Mouse (Mus musculus): ENCODE measurements around the gene Hinfp. TPM values are rescaled to one million over a fixed set of nuclear protein-coding genes. Genes with fewer than 3 reads are reported as not detected.

The Hinfp gene
- total and polyA plus RNA-seq, 2 experiments from 2014 or later: 14.8 to 38.6 TPM

DNA sequence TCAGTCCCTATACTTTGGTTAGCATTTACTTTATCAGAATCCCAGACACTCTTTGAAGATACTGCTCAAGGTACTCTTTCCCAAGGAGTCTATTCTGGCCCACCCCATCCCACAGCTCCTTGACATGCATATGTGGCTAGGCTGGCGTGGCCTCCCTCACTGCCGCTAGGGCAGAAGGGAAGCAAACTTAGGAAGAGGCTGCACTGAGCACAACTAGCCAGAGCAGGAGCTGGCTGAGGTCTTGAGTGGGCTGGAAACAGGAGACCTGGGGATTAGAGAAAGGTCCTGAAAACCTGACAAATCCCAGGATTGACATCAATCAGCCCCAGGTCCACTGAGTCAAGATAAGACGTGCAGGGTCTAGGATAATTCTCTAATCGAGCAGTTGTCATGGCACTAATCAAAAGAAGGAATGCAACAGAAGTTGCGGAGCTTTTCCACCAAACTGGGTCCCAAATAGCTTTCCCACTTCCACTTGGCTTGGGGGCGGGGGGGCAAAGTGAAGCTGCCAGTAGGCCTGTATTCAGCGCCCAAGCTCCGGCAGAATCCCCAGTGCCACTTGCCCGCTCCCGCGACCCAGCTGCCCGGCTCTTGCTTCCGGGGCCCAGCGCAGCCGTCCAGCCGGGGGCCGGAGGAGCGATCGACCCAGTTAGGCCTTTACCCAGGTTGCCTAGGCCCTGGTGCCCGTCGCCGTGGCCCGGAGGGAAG, 38.0 kb downstream of the Hinfp start:
- Histone ChIP-seq H3K4me1 (ENCODE audit: insufficient read depth, low read length) (peaks cover 6% of the 10 kb centered on the region), H3K27ac (peak overlapping the region; percentile 82), H3K4me2 (ENCODE audit: low read depth, low read length) (peak overlapping the region; percentile 57), H3K4me3 (ENCODE audit: low read length) (peak overlapping the region; percentile 40), H3K9ac (replicated peaks; ENCODE audit: low read length) (peak overlapping the region; percentile 71), H3K9me3 (ENCODE audit: low read length) (no peaks in the 10 kb centered on the region), H3K27me3 (ENCODE audit: insufficient read depth, low read length) (no peaks in the 10 kb centered on the region), H3K36me3 (ENCODE audit: insufficient read depth, low read length) (no peaks in the 10 kb centered on the region)
- TF ChIP-seq CTCF (IDR thresholded peaks at IDR 0.05; ENCODE audit: low read depth): peak; percentile 24; the same call in 1 of the 2 replicates
- WGBS: 7% methylated on average over 21 of the region's 23 CpGs
- no peak for DNase-seq (ENCODE audit: low spot score)
- ATAC-seq: no peak; the same call in 1 of the 2 replicates

DNA sequence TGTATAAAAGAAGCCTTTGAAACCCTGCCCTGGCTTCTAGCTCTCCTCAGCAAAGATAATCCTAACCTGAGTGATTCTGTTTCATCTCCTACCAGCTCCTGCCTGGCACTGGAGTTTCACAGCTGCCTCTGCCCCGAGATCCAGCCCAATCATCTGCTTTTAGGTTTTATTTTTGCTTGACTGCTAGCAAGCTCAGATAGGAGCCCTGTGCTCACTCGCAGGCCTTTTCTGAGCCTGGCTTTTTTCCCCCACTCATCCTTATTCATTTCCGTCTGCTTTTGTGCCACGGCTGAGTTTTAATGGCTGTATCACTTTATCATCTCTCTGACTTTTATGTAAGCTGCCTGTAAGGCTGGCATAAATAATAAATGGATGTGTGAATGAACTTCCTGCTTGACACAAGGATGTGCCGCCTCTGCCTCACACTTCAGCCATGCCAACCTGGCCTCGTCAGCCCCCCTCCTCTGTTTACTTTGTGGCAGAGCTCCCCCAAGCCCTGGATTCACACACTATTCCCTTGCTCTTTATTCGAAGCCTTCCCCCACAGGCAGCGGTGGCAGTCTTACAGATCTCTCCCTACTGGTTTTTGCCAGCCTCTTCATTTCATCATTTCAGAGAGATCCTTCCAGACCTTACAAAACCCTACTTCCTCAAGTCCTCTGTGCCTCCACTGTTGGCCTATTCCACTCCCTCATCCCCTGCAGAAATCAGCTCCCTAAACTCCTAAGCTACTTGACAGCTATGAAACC, 38.8 kb downstream of the Hinfp start:
- Histone ChIP-seq H3K27ac (peak overlapping the region; percentile 82; the same call in 1 of the 2 replicates), H3K9ac (replicated peaks; ENCODE audit: low read length) (peak overlapping the region; percentile 71; the same call in 1 of the 2 replicates), H3K4me3 (ENCODE audit: low read length) (no peak overlapping the region), H3K4me2 (ENCODE audit: low read depth, low read length) (no peak overlapping the region), H3K4me1 (ENCODE audit: insufficient read depth, low read length) (peaks cover 6% of the 10 kb centered on the region), H3K36me3 (ENCODE audit: insufficient read depth, low read length) (no peaks in the 10 kb centered on the region), H3K27me3 (ENCODE audit: insufficient read depth, low read length) (no peaks in the 10 kb centered on the region), H3K9me3 (ENCODE audit: low read length) (no peaks in the 10 kb centered on the region)
- no peak for TF ChIP-seq CTCF (IDR thresholded peaks at IDR 0.05; ENCODE audit: low read depth)
- DNase-seq (ENCODE audit: low spot score) (no peak), ATAC-seq (no peak)
- 39% methylated on average over 8 of the region's 8 CpGs for WGBS

DNA sequence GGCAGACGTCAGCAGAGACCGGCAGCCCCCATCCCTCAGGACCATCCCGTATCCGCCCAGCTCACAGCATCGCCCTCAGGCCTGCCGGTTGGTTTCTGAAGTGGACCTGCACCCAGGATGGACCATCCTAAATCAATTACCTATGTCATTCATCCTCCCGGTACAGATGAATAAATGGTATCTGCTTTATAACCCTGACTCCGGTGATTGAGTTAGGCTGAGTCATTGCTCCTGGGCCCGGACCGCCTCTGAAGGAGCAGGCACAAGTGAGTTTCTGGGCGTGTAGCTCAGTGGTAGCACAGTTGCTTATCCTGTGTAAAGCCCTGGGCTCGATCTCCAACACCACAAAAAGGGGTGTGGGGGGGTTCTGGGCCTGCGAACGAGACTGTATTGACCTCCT, 44.1 kb downstream of the Hinfp start:
- no peak for TF ChIP-seq CTCF (IDR thresholded peaks at IDR 0.05; ENCODE audit: low read depth)
- DNase-seq (ENCODE audit: low spot score) (no peak), ATAC-seq (no peak)
- H3K27me3 ChIP-seq (ENCODE audit: insufficient read depth, low read length): no peaks in the 10 kb centered on the region
- H3K36me3 ChIP-seq (ENCODE audit: insufficient read depth, low read length): no peaks in the 10 kb centered on the region
- no peak overlapping the region for H3K9ac ChIP-seq (replicated peaks; ENCODE audit: low read length)
- no peak overlapping the region for H3K4me2 ChIP-seq (ENCODE audit: low read depth, low read length)
- no peak overlapping the region for H3K27ac ChIP-seq
- no peak overlapping the region for H3K4me3 ChIP-seq (ENCODE audit: low read length)
- no peaks in the 10 kb centered on the region for H3K9me3 ChIP-seq (ENCODE audit: low read length)
- WGBS: 84% methylated on average over 14 of the region's 14 CpGs
- no peaks in the 10 kb centered on the region for H3K4me1 ChIP-seq (ENCODE audit: insufficient read depth, low read length)

DNA sequence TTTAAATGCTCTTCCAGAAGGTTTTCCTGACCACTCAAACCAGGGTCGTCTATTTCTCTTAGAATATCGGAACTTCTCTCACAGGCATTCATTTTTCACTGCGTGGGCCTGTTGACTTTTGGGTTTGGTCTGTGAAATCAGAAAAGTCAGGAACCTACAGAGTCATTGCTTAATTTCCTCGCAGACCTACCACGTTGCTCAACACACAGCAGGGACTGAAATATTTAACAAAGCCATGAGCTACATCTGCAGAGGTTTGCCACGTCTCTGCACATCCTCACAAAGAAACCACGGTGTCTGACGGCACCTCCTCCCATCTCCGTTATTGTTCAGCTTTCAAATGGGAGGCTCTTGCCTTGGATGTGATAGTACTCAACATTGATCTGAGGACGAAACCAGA, 46.5 kb downstream of the Hinfp start:
- Histone ChIP-seq H3K9ac (replicated peaks; ENCODE audit: low read length) (no peak overlapping the region), H3K4me2 (ENCODE audit: low read depth, low read length) (no peak overlapping the region), H3K27ac (no peak overlapping the region), H3K36me3 (ENCODE audit: insufficient read depth, low read length) (no peaks in the 10 kb centered on the region), H3K4me3 (ENCODE audit: low read length) (no peak overlapping the region), H3K9me3 (ENCODE audit: low read length) (no peaks in the 10 kb centered on the region), H3K27me3 (ENCODE audit: insufficient read depth, low read length) (no peaks in the 10 kb centered on the region), H3K4me1 (ENCODE audit: insufficient read depth, low read length) (peaks cover 12% of the 10 kb centered on the region)
- DNase-seq (ENCODE audit: low spot score) (no peak), ATAC-seq (no peak)
- no peak for TF ChIP-seq CTCF (IDR thresholded peaks at IDR 0.05; ENCODE audit: low read depth)
- 64% methylated on average over 10 of the region's 10 CpGs for WGBS

DNA sequence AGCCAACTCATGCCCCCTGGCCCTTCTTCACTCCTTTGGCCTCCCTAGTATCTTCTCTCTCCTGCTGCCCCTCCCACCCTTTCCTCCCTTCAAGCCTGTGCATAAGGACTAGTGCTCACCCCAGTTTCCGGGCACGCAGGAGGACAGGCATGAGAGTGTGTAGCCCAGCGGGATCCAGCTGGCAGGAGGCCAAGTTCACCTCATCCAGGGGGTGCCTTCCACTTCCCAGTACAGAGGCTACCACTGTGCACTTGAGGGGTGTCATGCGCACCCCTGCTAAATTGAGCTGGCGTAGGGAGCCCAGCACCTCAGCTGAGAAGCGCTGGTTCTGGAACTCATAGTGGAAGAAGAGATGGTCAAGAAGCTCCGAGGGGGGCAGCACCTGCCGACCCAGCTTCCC, 49.3 kb downstream of the Hinfp start:
- H3K4me1 ChIP-seq (ENCODE audit: insufficient read depth, low read length): peaks cover 16% of the 10 kb centered on the region
- DNase-seq (ENCODE audit: low spot score) (no peak), ATAC-seq (no peak)
- TF ChIP-seq CTCF (IDR thresholded peaks at IDR 0.05; ENCODE audit: low read depth): no peak
- no peaks in the 10 kb centered on the region for H3K36me3 ChIP-seq (ENCODE audit: insufficient read depth, low read length)
- no peaks in the 10 kb centered on the region for H3K9me3 ChIP-seq (ENCODE audit: low read length)
- no peak overlapping the region for H3K9ac ChIP-seq (replicated peaks; ENCODE audit: low read length)
- H3K27ac ChIP-seq: no peak overlapping the region
- WGBS: 84% methylated on average over 8 of the region's 8 CpGs
- no peak overlapping the region for H3K4me2 ChIP-seq (ENCODE audit: low read depth, low read length)
- H3K4me3 ChIP-seq (ENCODE audit: low read length): no peak overlapping the region
- H3K27me3 ChIP-seq (ENCODE audit: insufficient read depth, low read length): no peaks in the 10 kb centered on the region

DNA sequence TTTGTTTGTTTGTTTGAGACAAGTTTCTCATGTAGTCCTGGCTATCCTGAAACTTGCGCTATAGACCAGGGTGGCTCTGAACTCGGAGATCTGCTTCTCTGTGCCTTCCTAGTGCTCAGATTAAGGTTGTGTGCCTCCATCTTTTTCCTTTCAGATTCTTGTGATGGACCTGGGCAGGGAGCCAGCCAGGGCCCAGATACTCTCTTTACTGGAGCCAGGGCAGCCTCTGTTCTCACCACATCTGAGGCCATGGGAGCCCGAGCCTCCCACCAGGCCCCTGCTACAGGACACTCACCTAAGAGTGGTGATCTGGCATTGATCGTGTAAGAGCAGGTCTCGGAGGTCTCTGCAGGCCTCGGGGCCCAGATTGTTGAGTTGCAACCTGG, 50.3 kb downstream of the Hinfp start:
- Histone ChIP-seq H3K9ac (replicated peaks; ENCODE audit: low read length) (no peak overlapping the region), H3K27ac (peak overlapping the region; percentile 65), H3K9me3 (ENCODE audit: low read length) (no peaks in the 10 kb centered on the region), H3K4me1 (ENCODE audit: insufficient read depth, low read length) (peaks cover 16% of the 10 kb centered on the region), H3K36me3 (ENCODE audit: insufficient read depth, low read length) (no peaks in the 10 kb centered on the region), H3K4me2 (ENCODE audit: low read depth, low read length) (no peak overlapping the region), H3K4me3 (ENCODE audit: low read length) (no peak overlapping the region), H3K27me3 (ENCODE audit: insufficient read depth, low read length) (no peaks in the 10 kb centered on the region)
- 18% methylated on average over 6 of the region's 6 CpGs for WGBS
- 0 out of 2 replicates have a peak, but pooled peaks have one; percentile 36 for ATAC-seq
- no peak for DNase-seq (ENCODE audit: low spot score)
- TF ChIP-seq CTCF (IDR thresholded peaks at IDR 0.05; ENCODE audit: low read depth): no peak
